Mouse (Mus musculus) urinary bladder, postnatal 25 days (tissue): ENCODE data around the gene Fuk.
A peak's percentile ranks its signal among the peaks of the same experiment; 100 is the strongest.
"Not testable (repeated sequence)": the region's sequence is repeated elsewhere in the genome, so short reads cannot be mapped to it uniquely, and the experiment has no call there.

Source experiments
- DNase-seq: peaks from one replicate; pipeline ENCODE4 v3.0.0; 2022; ENCODE audit warnings: low spot score

Gene Fuk

DNA sequence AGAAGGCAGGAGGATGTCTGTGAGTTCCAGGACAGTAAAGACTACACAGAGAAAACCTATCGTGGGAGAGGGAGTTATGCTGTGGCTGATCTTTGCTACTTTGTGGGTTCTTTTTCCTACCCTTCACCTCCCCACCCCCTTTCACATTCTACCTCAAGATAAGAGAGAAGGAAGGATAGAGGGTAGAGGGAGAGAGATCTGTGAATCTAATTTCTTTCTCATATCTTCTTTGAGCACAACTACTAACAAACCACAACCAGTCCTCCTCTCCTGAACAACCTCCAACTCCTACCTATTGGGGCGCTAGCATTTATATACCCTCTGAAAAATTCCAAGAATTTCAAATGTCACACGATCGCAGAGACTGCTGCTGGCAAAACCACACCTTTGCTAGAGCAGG lies 24.4 kb downstream of the Fuk start:
- DNase-seq: no peak

DNA sequence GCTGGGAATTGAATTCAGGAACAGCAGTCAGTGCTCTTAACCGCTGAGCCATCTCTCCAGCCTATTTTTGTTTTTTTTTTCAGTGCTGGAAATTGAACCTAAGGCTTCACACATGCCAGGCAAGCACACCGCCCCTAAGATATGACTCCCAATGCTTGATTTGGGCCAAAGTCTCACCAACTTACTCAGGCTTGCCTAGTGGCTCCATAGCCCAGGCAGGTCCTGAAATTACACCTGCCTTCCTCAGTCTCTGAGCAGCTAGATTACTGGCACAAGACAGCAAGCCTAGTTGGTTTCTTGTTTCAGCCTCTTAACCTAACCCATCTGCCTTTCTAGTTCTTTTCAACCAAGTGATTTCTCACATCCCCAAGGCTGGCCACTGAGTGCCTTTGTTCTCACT lies 31.8 kb downstream of the Fuk start:
- DNase-seq: no peak

DNA sequence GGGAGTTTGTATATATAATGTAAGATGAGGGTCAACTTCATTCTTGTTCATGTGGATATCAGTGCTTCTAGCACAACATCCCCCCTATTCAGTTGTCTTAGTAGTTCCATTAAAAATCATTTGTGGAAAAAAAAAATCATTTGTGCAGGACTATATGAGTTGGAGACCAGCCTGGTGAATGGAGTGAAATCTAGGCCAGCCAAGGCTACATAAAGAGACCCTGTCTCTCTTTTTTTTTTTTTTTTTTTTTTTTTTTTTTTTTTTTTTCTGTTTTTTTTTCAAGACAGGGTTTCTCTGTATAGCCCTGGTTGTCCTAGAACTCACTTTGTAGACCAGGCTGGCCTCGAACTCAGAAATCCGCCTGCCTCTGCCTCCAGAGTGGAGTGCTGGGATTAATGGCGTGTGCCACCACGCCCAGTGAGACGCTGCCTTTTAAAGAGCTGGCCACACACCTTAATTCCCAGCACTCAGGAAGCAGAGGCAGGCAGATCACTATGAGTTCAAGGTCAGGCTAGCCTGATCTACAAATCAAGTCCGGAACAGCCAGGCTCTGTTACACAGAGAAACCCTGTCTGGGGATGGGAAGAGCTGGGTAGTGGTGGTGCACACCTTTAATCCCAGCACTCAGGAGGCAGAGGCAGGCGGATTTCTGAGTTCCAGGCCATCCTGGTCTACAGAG lies 40.8 kb downstream of the Fuk start:
- DNase-seq: not testable (repeated sequence)

DNA sequence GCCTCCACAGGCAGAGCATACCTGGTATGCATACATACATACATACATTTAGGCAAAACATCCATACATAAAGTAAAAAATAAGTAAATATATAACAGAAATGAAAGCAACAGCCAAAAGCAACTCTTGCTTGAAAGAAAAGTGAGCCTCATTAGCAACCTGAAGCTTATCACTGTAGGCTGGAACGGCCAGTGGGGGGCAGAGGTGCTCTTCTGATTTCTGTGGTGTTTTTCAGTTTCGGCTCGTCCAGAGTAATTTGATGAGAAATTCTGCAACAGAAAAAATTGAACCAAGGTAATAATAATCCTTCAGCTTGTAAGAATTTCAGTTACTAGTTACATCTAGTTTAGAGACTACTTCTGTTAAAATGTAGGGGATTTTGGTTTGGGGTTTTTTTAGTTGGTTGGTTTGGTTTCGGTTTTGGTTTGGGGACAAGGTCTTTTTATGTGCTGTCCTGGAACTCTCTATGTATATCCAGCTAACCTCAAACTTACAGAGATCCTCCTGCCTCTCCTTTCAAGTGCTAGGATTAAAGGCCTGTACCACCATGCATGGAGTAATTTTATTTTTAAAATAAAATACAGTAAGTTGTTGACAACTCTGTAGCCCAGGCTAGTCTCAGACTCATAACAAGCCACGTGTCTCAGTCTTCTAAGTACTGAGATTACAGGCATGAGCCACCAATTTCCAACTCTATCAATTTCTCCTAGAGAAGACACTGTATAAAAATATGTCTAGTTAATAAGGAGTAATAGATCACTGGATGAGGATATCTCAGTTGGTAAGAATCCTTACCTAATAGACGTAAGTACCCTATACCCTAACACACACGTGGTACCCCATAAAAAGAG lies 42.4 kb downstream of the Fuk start:
- DNase-seq: no peak

DNA sequence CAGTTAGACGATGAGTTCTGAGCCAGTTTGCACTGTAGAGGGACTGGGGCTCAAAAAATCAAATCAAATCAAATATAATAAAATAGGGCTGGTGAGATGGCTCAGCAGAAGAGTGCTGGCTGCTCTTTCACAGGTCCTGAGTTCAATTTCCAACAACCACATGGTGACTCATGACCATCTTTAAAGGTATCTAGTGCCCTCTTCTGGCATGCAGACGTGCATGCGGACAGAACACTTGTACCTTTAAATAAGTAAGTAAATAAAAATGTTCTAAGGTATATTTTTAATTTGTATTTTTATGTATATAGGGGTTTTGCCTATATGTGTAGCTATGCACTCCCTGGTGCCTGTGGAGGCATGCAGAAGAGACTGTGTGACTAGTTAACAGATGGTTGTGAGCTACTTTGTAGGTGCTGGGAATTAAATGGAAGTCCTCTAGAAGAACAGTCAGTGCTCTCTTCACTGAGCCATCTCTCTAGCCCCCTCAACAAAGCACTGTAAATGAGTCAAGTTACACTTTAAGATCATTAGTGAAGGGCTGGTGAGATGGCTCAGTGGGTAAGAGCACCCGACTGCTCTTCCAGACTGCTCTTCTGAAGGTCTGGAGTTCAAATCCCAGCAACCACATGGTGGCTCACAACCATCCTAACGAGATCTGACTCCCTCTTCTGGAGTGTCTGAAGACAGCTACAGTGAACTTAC lies 45.4 kb downstream of the Fuk start:
- DNase-seq: no peak

DNA sequence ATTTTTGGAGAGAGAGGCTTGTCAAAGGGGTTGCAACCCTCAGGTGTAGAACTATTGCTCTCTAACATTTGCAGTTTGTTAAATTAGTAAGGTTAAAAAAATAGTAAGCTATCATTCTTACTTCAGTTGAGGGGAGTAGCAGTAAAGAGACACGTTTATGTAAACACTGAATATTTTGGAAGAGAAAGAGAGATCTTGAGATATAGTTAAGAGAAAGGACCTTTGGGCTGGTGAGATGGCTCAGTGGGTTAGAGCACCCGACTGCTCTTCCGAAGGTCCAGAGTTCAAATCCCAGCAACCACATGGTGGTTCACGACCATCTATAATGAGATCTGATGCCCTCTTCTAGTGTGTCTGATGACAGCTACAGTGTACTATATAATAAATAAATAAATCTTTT lies 46.2 kb downstream of the Fuk start:
- not testable (repeated sequence) for DNase-seq

DNA sequence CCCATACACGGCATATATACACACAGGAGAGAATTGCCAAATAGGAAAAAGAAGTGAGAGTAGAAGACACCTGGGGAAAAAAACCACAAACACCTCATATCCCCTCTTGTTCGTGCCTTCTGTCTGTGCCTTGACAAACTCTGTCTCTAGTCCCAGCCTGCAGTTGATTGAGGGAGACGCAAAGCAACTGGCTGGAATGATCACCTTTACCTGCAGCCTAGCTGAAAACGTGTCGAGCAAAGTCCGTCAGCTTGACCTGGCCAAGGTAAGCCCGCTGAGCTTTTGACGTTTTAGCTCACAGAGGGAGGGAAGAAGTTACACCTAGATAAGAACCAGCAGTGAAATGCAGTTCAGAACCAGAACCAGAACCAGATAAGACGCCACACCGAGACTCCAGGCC lies 51.1 kb downstream of the Fuk start:
- no peak for DNase-seq

DNA sequence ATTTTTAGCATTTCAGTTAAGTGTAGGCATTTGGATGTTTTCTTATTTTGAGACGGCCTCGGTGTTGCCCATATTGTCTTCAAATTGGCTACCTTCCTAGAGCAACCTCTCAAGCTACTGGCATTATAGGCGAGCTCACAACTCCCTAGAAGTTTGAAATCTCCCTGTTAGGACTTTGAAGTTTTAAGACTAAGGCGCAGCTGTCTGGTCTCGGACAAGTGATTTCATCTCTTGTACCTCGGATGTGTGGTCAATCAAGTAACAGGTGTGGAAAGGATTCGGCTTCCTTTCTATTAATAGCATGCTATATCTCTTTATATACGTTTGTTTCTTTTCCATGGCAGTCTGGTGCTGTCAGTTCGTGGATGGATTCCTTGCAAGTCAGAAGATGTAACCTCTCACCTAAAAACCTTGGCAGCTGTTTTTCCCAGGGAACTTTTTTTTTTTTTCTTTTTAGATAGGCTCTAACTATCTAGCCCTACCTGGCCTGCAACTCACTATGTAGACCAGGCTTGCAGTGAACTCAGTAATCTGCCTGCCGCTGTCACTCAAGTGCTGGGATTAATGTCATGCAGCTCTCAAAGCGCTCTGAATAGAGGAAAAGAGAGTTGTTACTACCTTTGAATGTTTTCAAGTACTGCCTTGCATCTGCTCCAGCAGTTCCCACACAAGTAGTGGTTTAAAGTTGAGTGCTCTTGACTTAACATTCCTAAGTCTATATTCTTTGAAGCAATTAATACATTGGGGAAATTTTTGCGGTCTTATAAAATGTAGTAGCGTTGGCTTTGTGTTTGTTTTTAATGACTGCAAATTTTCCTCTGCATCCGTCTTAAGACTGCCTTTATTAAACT lies 54.4 kb downstream of the Fuk start:
- no peak for DNase-seq

DNA sequence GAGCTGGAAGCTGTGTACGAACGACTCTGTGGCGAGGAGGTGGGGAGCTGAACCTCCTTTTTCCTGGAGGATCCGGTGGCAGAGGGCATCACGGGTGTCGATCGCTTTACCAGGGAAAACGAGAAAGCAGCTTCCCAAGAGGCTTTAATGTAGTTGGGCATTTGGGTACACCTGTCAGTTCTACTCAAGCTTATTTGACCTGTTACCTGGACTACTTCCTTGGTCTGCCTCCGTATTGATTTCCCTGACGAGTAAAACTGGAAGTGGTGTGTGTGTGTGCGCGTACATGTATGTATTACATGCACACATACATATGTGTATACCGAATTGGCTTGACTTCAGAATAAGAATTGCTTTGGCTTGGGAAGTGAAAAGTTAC lies 55.1 kb downstream of the Fuk start:
- DNase-seq: no peak

DNA sequence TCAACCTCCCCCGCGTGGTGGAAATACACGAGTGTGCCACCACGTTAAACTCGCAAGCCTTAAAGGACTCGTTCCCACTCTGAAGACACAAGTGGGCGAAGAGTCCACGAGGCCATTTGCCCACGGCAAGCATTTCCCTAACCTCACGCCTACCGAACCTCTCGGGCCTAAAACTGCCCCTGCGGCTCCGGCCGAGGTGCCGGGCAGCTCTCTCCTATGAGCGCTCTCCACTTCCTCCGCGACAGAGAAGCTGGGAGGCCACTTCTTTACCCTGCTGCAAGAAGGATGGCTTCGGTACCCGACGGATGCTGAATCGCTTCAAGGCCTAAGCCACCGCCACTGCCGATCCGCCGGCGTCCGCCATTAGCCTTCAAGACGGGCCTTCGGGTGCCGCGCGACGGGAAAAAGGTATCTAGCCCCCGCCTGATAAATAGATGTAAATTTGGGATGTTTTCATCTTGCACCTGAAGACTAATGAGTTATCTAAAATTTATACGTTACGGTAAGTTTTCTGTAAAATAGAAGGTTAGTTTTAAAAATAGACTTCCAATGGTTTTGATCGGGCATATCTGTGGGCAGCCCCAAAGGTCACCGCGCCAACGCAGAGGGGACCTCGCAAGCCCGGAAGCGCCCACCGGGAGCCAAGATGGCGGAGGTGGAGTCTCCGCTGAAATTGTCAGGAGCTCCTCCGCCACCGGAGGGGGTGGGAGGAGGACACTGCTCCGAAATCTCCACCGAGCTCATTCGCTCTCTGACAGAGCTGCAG lies 55.7 kb downstream of the Fuk start, which contains the start of the genes Cog4 and Sf3b3:
Gene Cog4, plus strand, starts transcription at position 196 of the 766 bp plus-strand sequence.
Gene Sf3b3, minus strand, starts transcription at position 383 of the 766 bp plus-strand sequence.
- peak; percentile 82 for DNase-seq

DNA sequence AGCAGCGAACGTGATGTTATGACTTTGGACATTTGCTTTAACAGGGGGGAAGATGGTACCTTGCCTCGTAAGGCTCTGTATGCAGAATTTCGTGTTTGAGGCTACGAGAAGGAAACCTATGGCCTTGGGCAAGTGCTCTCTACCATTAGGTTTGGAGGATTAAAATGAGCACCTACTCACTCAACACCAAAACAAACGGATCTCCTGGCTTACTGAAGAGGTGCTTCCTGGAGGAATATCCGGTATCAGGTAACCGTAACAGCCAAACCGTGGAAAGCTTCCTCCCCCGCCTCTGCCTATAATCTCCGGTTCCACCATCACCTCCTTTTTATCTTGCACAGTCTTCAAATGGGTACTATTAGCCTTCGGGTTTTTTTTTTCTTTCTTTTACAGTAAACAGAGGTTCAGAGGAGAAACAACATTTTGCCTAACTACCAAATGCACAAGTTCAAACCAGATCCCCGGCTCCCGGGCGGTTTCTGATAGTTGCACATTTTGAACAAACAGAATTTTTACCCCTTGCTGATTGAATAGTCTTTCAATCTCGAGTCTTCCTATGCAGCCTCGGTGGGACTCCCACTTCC lies 56.4 kb downstream of the Fuk start:
- no peak for DNase-seq

DNA sequence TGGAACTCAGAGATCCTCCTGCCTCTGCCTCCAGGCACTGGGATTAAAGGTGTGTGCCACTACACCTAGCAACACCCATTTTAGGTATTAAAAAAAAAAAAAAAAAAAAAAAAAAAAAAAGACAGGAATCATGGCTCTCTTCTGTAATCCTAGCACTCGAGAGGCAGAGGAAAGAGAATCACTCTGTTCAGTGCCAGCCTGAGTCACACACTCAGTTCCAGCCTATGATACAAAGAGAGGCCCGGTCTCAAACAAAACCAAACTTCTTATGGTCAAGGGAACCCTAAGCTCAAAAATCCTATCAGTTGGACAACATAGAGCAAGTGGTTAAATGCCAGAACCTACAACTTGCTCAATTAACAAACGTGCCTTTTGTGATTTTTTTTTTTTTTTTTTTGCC lies 57.3 kb downstream of the Fuk start:
- no peak for DNase-seq

DNA sequence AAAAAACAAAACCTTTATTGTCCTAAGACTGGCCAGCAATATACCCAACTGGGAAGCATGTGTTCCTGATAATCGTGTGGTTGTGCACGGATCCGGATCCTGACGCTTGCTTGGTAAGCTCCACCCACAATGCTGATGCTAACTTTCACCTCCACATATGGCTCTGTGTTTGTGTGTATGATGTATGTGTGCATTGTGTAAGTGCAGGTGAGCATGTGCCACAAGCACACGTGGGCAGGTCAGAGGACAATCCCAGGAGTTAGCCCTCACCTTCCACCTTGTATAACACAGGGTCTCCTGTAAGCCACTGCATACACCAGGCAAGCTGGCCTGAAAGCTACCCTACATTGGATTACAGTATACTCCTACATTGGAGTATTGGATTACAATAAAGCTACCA lies 59.1 kb downstream of the Fuk start:
- DNase-seq: no peak

DNA sequence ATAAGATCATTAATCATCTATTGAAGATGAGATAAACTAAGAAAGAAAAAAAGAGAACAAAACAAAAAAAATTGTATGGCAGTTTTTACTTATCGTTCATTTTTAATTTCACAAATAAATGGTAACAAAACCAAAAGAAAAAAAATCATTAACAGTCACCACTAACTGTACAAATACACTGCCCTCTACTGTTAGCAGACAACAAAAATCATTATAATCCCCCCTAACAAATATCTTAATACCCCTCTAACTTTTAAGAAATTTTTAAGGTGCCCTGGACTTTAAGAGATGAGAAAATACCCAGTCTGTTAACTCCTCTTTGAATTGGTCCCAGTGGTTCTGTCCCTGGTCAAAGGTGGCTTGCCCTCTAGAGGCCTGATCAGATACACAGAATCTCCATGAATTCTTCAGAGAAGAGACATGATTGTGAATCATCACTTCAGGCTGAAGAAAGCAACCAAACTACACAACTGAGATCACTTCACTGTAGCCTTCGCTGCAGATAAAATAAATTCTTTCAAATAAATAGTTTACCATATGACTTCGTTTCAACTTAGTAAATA lies 60.2 kb downstream of the Fuk start:
- DNase-seq: no peak
